Mouse (Mus musculus): Measurements from ENCODE around the gene Rab11fip3. TPM values are rescaled to one million over a fixed set of nuclear protein-coding genes. Genes with fewer than 3 reads are reported as not detected.

The Rab11fip3 gene
- polyA plus RNA-seq, 1 experiment from 2014 or later: 6.5 TPM

DNA sequence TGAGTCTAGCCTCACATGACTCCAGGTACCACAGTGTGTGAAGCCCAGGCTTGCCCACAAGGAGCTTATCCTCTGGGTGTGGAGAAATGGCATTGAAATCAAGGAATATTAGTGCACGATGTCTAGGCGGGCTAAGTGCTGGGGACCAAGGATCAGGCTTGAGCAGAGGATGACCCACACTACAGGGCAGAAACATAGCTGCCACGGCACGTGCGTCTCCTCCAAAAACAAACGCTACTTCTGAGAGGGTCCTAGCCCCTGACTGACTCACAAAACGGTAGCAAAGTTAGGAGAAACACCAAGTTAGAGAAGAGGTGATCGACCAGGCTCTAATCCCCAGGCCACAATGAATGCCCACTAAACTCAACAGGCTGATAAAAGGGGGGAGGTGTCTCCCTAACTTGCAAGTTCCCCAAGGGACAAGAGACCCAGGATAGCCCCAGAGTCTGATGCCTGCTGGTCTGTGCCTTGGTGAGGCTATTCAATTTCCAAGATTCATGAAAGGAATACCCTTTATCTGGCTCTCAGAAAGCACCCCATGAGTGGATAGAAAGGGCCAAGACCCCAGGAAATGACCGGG is 25.3 kb upstream of the Rab11fip3 start:
- no peak for ATAC-seq (ENCODE audit: low read depth)
- WGBS: 18% methylated on average over 9 of the region's 9 CpGs
- H3K27ac ChIP-seq (ENCODE audit: low read length): peak overlapping the region; percentile 63; the same call in 1 of the 2 replicates
- no peaks in the 10 kb centered on the region for H3K27me3 ChIP-seq (ENCODE audit: control insufficient read depth, insufficient read depth, low read depth, low read length)
- H3K4me1 ChIP-seq (replicated peaks; ENCODE audit: control insufficient read depth, insufficient read depth, low read length): peaks cover 8% of the 10 kb centered on the region; the same call in 1 of the 2 replicates
- peak overlapping the region; percentile 87 for H3K4me2 ChIP-seq (ENCODE audit: low read depth, low read length)
- H3K9me3 ChIP-seq (ENCODE audit: control insufficient read depth, low read length): no peaks in the 10 kb centered on the region
- peak overlapping the region; percentile 92 for H3K9ac ChIP-seq (ENCODE audit: low read length)
- no peaks in the 10 kb centered on the region for H3K36me3 ChIP-seq (ENCODE audit: control insufficient read depth, insufficient read depth, low read length)
- H3K4me3 ChIP-seq (ENCODE audit: low read length): peak overlapping the region; percentile 79

DNA sequence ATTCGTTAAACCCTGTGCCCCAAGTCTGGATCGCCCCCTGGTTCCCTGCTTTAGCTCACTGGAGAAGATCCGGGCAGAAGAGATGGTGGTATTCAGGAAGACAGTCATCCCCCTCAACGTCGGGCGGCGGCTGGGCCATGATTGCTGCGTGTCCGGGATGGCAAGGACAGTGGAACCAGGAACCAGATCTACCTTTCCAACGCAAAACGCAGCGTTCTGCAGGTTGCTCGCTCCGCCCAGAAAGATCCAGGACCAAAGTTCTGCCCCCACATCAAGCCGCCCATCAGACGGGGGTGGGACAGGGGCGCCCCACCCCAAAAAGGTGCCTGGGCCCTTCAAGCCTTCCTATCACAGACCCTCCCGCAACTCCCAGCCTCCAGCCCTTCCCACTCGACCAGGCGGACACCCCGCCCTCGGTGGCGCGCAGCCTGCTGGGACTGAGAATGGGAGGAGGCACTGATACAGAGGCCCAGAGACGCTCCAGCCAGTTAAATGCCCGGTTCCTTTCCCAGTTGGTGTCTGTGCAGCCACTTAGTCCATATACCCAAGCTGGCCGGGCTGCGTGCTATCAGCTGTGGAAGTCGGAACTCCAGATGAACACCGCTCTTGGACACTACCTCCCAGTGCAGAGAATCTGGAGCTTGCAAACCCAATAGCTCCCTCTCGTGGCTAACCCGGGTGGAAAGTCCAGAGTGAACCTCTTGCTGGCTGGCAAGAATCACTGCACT is 20.7 kb upstream of the Rab11fip3 start, which contains the start of gene Decr2:
Gene Decr2, minus strand, starts transcription at position 433 of the 728 bp plus-strand sequence.
- WGBS: under 1% methylated on average over 32 of the region's 32 CpGs
- H3K9ac ChIP-seq (ENCODE audit: low read length): peak within 1 kb of the TSS; percentile 78
- peak; percentile 97 for ATAC-seq (ENCODE audit: low read depth)
- no peaks in the 10 kb centered on the region for H3K36me3 ChIP-seq (ENCODE audit: control insufficient read depth, insufficient read depth, low read length)
- H3K27ac ChIP-seq (ENCODE audit: low read length): peak within 1 kb of the TSS; percentile 94
- H3K4me2 ChIP-seq (ENCODE audit: low read depth, low read length): peak within 1 kb of the TSS; percentile 74
- no peaks in the 10 kb centered on the region for H3K9me3 ChIP-seq (ENCODE audit: control insufficient read depth, low read length)
- H3K4me1 ChIP-seq (replicated peaks; ENCODE audit: control insufficient read depth, insufficient read depth, low read length): peaks cover 8% of the 10 kb centered on the region; the same call in 1 of the 2 replicates
- no peaks in the 10 kb centered on the region for H3K27me3 ChIP-seq (ENCODE audit: control insufficient read depth, insufficient read depth, low read depth, low read length)
- peak within 1 kb of the TSS; percentile 67 for H3K4me3 ChIP-seq (ENCODE audit: low read length)

DNA sequence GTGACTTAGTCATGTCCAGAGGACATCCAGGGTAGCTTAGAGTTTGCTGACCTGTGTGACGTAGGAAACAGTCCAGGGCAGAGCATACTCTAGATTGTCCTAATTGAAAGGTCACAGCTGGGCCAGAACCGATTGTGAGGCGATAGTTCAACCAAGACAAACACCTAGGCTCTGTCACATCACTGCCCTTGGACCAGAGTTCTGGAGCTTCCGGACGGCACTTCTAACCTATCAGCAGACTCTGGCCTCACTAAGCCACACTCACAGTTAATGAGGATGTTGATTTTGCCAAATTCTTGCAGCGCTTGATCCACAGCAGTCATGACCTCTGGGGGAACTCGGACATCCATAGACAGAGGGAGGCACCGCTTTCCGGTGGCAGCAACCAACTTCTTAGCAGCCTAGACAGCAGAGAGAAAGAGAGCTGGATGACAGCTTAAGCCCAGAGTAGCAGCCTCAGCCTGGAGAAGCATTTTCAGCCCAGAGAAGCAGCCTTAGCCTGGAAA is 17.8 kb upstream of the Rab11fip3 start:
- no peak overlapping the region for H3K27ac ChIP-seq (ENCODE audit: low read length)
- peaks cover 3% of the 10 kb centered on the region; the same call in 1 of the 2 replicates for H3K36me3 ChIP-seq (ENCODE audit: control insufficient read depth, insufficient read depth, low read length)
- no peak for ATAC-seq (ENCODE audit: low read depth)
- H3K4me2 ChIP-seq (ENCODE audit: low read depth, low read length): no peak overlapping the region
- H3K9me3 ChIP-seq (ENCODE audit: control insufficient read depth, low read length): no peaks in the 10 kb centered on the region
- no peaks in the 10 kb centered on the region for H3K4me1 ChIP-seq (replicated peaks; ENCODE audit: control insufficient read depth, insufficient read depth, low read length)
- 82% methylated on average over 9 of the region's 9 CpGs for WGBS
- no peaks in the 10 kb centered on the region for H3K27me3 ChIP-seq (ENCODE audit: control insufficient read depth, insufficient read depth, low read depth, low read length)
- no peak overlapping the region for H3K4me3 ChIP-seq (ENCODE audit: low read length)
- no peak overlapping the region for H3K9ac ChIP-seq (ENCODE audit: low read length)

DNA sequence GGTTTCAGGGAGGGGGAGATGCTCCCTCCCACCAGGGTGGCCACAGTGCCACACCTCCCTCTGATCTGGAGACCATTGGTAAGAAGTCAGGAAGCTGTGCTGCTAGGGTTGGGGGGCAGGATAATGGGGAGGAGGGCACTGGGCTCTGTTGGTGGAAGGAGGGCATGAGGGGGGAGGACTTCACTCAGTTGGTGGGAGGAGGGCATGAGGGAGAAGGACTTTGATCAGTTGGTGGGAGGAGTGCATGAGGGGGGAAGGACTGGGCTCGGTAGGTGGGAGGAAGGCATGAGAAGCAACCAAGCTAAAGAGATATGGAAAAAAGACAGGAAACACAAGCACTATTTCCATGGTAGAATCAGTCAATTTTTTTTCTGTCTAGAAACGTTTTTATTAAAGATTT is 11.5 kb upstream of the Rab11fip3 start:
- Histone ChIP-seq H3K4me1 (replicated peaks; ENCODE audit: control insufficient read depth, insufficient read depth, low read length) (no peaks in the 10 kb centered on the region), H3K36me3 (ENCODE audit: control insufficient read depth, insufficient read depth, low read length) (peaks cover 6% of the 10 kb centered on the region), H3K9ac (ENCODE audit: low read length) (no peak overlapping the region), H3K4me2 (ENCODE audit: low read depth, low read length) (no peak overlapping the region), H3K4me3 (ENCODE audit: low read length) (no peak overlapping the region), H3K27ac (ENCODE audit: low read length) (no peak overlapping the region), H3K27me3 (ENCODE audit: control insufficient read depth, insufficient read depth, low read depth, low read length) (no peaks in the 10 kb centered on the region), H3K9me3 (ENCODE audit: control insufficient read depth, low read length) (no peaks in the 10 kb centered on the region)
- ATAC-seq (ENCODE audit: low read depth): no peak
- 28% methylated on average over 2 of the region's 2 CpGs for WGBS

GRCm38 (mm10) chr17:26078851-26079250 is 9.5 kb upstream of the Rab11fip3 start:
- ATAC-seq (ENCODE audit: low read depth): no peak
- no peaks in the 10 kb centered on the region for H3K27me3 ChIP-seq (ENCODE audit: control insufficient read depth, insufficient read depth, low read depth, low read length)
- H3K36me3 ChIP-seq (ENCODE audit: control insufficient read depth, insufficient read depth, low read length): peaks cover 6% of the 10 kb centered on the region
- no peak overlapping the region for H3K9ac ChIP-seq (ENCODE audit: low read length)
- H3K4me2 ChIP-seq (ENCODE audit: low read depth, low read length): no peak overlapping the region
- H3K9me3 ChIP-seq (ENCODE audit: control insufficient read depth, low read length): no peaks in the 10 kb centered on the region
- no peak overlapping the region for H3K4me3 ChIP-seq (ENCODE audit: low read length)
- H3K27ac ChIP-seq (ENCODE audit: low read length): no peak overlapping the region
- WGBS: 67% methylated on average over 2 of the region's 2 CpGs
- H3K4me1 ChIP-seq (replicated peaks; ENCODE audit: control insufficient read depth, insufficient read depth, low read length): no peaks in the 10 kb centered on the region

- Histone ChIP-seq H3K9ac (ENCODE audit: low read length) (no peak overlapping the region), H3K27me3 (ENCODE audit: control insufficient read depth, insufficient read depth, low read depth, low read length) (no peaks in the 10 kb centered on the region), H3K27ac (ENCODE audit: low read length) (no peak overlapping the region), H3K4me3 (ENCODE audit: low read length) (no peak overlapping the region), H3K9me3 (ENCODE audit: control insufficient read depth, low read length) (no peaks in the 10 kb centered on the region), H3K4me1 (replicated peaks; ENCODE audit: control insufficient read depth, insufficient read depth, low read length) (no peaks in the 10 kb centered on the region), H3K4me2 (ENCODE audit: low read depth, low read length) (no peak overlapping the region), H3K36me3 (ENCODE audit: control insufficient read depth, insufficient read depth, low read length) (no peaks in the 10 kb centered on the region)
- 50% methylated on average over 3 of the region's 3 CpGs for WGBS
- no peak for ATAC-seq (ENCODE audit: low read depth)
Observed at GRCm38 (mm10) chr17:26075246-26075645, 5.9 kb upstream of the Rab11fip3 start.

GRCm38 (mm10) chr17:26070136-26070535 is 781 bp upstream of the Rab11fip3 start:
- WGBS: 25% methylated on average over 6 of the region's 6 CpGs
- Histone ChIP-seq H3K9ac (ENCODE audit: low read length) (peak overlapping the region; percentile 79), H3K4me2 (ENCODE audit: low read depth, low read length) (peak overlapping the region; percentile 96), H3K27me3 (ENCODE audit: control insufficient read depth, insufficient read depth, low read depth, low read length) (no peaks in the 10 kb centered on the region), H3K4me3 (ENCODE audit: low read length) (peak overlapping the region; percentile 76), H3K27ac (ENCODE audit: low read length) (no peak overlapping the region), H3K36me3 (ENCODE audit: control insufficient read depth, insufficient read depth, low read length) (no peaks in the 10 kb centered on the region), H3K9me3 (ENCODE audit: control insufficient read depth, low read length) (no peaks in the 10 kb centered on the region), H3K4me1 (replicated peaks; ENCODE audit: control insufficient read depth, insufficient read depth, low read length) (peaks cover 15% of the 10 kb centered on the region)
- no peak for ATAC-seq (ENCODE audit: low read depth)

DNA sequence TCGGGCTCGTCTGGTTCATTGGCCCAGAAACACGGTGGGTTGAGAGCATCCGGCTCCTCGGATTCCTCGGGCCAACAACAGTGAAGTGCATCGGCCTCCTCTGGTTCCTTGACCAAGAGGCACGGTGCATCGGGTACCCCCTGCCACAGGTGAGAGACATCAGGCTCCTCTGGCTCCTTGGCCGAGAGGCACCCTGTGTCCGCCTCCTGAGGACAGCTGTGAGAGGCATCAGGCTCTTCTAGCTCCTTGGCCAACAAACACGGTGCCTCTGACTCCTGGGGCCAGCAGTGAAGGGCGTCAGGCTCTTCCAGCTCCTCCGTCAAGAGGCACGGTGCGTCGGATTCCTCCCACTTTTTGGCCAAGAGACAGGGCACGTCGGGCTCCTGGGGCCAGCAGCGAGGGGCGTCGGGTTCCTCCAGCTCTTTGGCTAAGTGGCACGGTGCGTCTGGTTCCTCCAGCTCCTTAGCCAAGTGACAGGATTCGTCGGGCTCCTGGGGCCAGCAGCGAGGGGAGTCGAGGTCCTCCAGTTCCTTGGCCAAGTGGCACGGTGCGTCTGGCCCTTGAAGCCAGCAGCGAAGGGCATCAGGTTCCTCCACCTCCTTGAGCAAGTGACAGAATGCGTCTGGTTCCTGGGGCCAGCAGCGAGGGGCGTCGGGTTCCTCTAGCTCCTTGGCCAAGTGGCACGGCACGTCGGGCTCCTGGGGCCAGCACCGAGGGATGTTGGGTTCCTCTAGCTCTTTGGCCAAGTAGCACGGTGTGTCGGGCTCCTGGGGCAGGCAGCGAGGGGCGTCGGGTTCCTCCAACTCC is 1.1 kb downstream of the Rab11fip3 start:
- no peaks in the 10 kb centered on the region for H3K27me3 ChIP-seq (ENCODE audit: control insufficient read depth, insufficient read depth, low read depth, low read length)
- H3K4me1 ChIP-seq (replicated peaks; ENCODE audit: control insufficient read depth, insufficient read depth, low read length): peaks cover 15% of the 10 kb centered on the region
- peak overlapping the region; percentile 96 for H3K4me2 ChIP-seq (ENCODE audit: low read depth, low read length)
- H3K27ac ChIP-seq (ENCODE audit: low read length): no peak overlapping the region
- under 1% methylated on average over 44 of the region's 44 CpGs for WGBS
- peak overlapping the region; percentile 76 for H3K4me3 ChIP-seq (ENCODE audit: low read length)
- H3K36me3 ChIP-seq (ENCODE audit: control insufficient read depth, insufficient read depth, low read length): no peaks in the 10 kb centered on the region
- peak overlapping the region; percentile 79 for H3K9ac ChIP-seq (ENCODE audit: low read length)
- H3K9me3 ChIP-seq (ENCODE audit: control insufficient read depth, low read length): no peaks in the 10 kb centered on the region
- ATAC-seq (ENCODE audit: low read depth): peak; percentile 31
